Mouse (Mus musculus): ENCODE data around the gene Mydgf.

- TF ChIP-seq E2F4 (IDR thresholded peaks at IDR 0.05; ENCODE audit: insufficient read depth) (no peak), MYOG (IDR thresholded peaks at IDR 0.05; ENCODE audit: control insufficient read depth in 1 of 3, insufficient read depth in 1 of 3, insufficient read length in 2 of 3, low read depth in 2 of 3) (peak in 1 of 3 experiments; percentile 3), MAX (IDR thresholded peaks at IDR 0.05; ENCODE audit: low read depth) (no peak), MYOD1 (IDR thresholded peaks at IDR 0.05; ENCODE audit: control insufficient read depth in 1 of 3, insufficient read length in 2 of 3, low read depth in 2 of 3) (no peak), POLR2A (IDR thresholded peaks at IDR 0.05; ENCODE audit: insufficient read length, low read depth) (no peak), CEBPB (IDR thresholded peaks at IDR 0.05; ENCODE audit: insufficient read depth, poor library complexity, severe bottlenecking) (no peak), POLR2AphosphoS2 (IDR thresholded peaks at IDR 0.05; ENCODE audit: insufficient read length, low read depth) (no peak), USF1 (IDR thresholded peaks at IDR 0.05; ENCODE audit: low read depth) (no peak), TCF3 (IDR thresholded peaks at IDR 0.05; ENCODE audit: insufficient read length, low read depth) (no peak), TCF12 (IDR thresholded peaks at IDR 0.05; ENCODE audit: insufficient read depth, poor library complexity, severe bottlenecking) (no peak), SRF (IDR thresholded peaks at IDR 0.05; ENCODE audit: control insufficient read depth, insufficient read length, low read depth) (no peak)
Observed at GRCm38 (mm10) chr17:56169830-56170229, 13.9 kb downstream of the Mydgf start.
